Mouse (Mus musculus): ENCODE data around the gene Dzip1l. TPM values are rescaled to one million over a fixed set of nuclear protein-coding genes. Genes with fewer than 3 reads are reported as not detected.

Gene Dzip1l
- polyA plus RNA-seq, 1 experiment from 2014 or later: not detected

GRCm38 (mm10) chr9:99685061-99685521 is 55.8 kb downstream of the Dzip1l start:
- H3K4me3 ChIP-seq (ENCODE audit: inconsistent target): no peak overlapping the region
- WGBS (ENCODE audit: missing documents): 73% methylated on average over 5 of the region's 5 CpGs
- no peak overlapping the region for H3K27ac ChIP-seq
- no peaks in the 10 kb centered on the region for H3K36me3 ChIP-seq (ENCODE audit: inconsistent target)
- H3K79me2 ChIP-seq (ENCODE audit: inconsistent target): no peaks in the 10 kb centered on the region

GRCm38 (mm10) chr9:99685536-99686231 is 56.4 kb downstream of the Dzip1l start:
- 82% methylated on average over 4 of the region's 5 CpGs for WGBS (ENCODE audit: missing documents)
- Histone ChIP-seq H3K4me3 (ENCODE audit: inconsistent target) (no peak overlapping the region), H3K36me3 (ENCODE audit: inconsistent target) (no peaks in the 10 kb centered on the region), H3K27ac (no peak overlapping the region), H3K79me2 (ENCODE audit: inconsistent target) (no peaks in the 10 kb centered on the region)

GRCm38 (mm10) chr9:99689796-99690195 is 60.5 kb downstream of the Dzip1l start:
- no peak overlapping the region for H3K4me3 ChIP-seq (ENCODE audit: inconsistent target)
- 98% methylated on average over 5 of the region's 5 CpGs for WGBS (ENCODE audit: missing documents)
- no peak overlapping the region for H3K27ac ChIP-seq
- H3K36me3 ChIP-seq (ENCODE audit: inconsistent target): no peaks in the 10 kb centered on the region
- no peaks in the 10 kb centered on the region for H3K79me2 ChIP-seq (ENCODE audit: inconsistent target)

- no peak overlapping the region for H3K27ac ChIP-seq
- WGBS (ENCODE audit: missing documents): 84% methylated on average over 7 of the region's 7 CpGs
- H3K79me2 ChIP-seq (ENCODE audit: inconsistent target): no peaks in the 10 kb centered on the region
- no peak overlapping the region for H3K4me3 ChIP-seq (ENCODE audit: inconsistent target)
- H3K36me3 ChIP-seq (ENCODE audit: inconsistent target): no peaks in the 10 kb centered on the region
These were observed 61.1 kb downstream of the Dzip1l start for GRCm38 (mm10) chr9:99690386-99690785.

- WGBS (ENCODE audit: missing documents): 72% methylated on average over 7 of the region's 7 CpGs
- no peak overlapping the region for H3K27ac ChIP-seq
- H3K36me3 ChIP-seq (ENCODE audit: inconsistent target): no peaks in the 10 kb centered on the region
- no peak overlapping the region for H3K4me3 ChIP-seq (ENCODE audit: inconsistent target)
- H3K79me2 ChIP-seq (ENCODE audit: inconsistent target): no peaks in the 10 kb centered on the region
These were observed 65.7 kb downstream of the Dzip1l start for GRCm38 (mm10) chr9:99694961-99695360.

GRCm38 (mm10) chr9:99699752-99700389 is 70.6 kb downstream of the Dzip1l start:
- 50% methylated on average over 2 of the region's 2 CpGs for WGBS (ENCODE audit: missing documents)

GRCm38 (mm10) chr9:99701187-99701586 is 71.9 kb downstream of the Dzip1l start:
- no peak overlapping the region for H3K4me3 ChIP-seq (ENCODE audit: inconsistent target)
- no peaks in the 10 kb centered on the region for H3K79me2 ChIP-seq (ENCODE audit: inconsistent target)
- 90% methylated on average over 2 of the region's 2 CpGs for WGBS (ENCODE audit: missing documents)

More at GRCm38 (mm10) chr9:99699752-99700389, 70.6 kb downstream of the Dzip1l start:
- H3K79me2 ChIP-seq (ENCODE audit: inconsistent target): no peaks in the 10 kb centered on the region
- no peak overlapping the region for H3K27ac ChIP-seq
- H3K4me3 ChIP-seq (ENCODE audit: inconsistent target): no peak overlapping the region
- no peaks in the 10 kb centered on the region for H3K36me3 ChIP-seq (ENCODE audit: inconsistent target)

GRCm38 (mm10) chr9:99702215-99702614 is 72.9 kb downstream of the Dzip1l start:
- 93% methylated on average over 6 of the region's 6 CpGs for WGBS (ENCODE audit: missing documents)
- H3K36me3 ChIP-seq (ENCODE audit: inconsistent target): no peaks in the 10 kb centered on the region
- no peak overlapping the region for H3K4me3 ChIP-seq (ENCODE audit: inconsistent target)
- no peaks in the 10 kb centered on the region for H3K79me2 ChIP-seq (ENCODE audit: inconsistent target)
- H3K27ac ChIP-seq: no peak overlapping the region

More at GRCm38 (mm10) chr9:99701187-99701586, 71.9 kb downstream of the Dzip1l start:
- no peaks in the 10 kb centered on the region for H3K36me3 ChIP-seq (ENCODE audit: inconsistent target)
- no peak overlapping the region for H3K27ac ChIP-seq

GRCm38 (mm10) chr9:99703711-99704110 is 74.4 kb downstream of the Dzip1l start:
- 83% methylated on average over 4 of the region's 6 CpGs for WGBS (ENCODE audit: missing documents)
- no peak overlapping the region for H3K4me3 ChIP-seq (ENCODE audit: inconsistent target)

GRCm38 (mm10) chr9:99706264-99706663 is 77.0 kb downstream of the Dzip1l start:
- Histone ChIP-seq H3K79me2 (ENCODE audit: inconsistent target) (no peaks in the 10 kb centered on the region), H3K36me3 (ENCODE audit: inconsistent target) (no peaks in the 10 kb centered on the region), H3K27ac (no peak overlapping the region), H3K4me3 (ENCODE audit: inconsistent target) (no peak overlapping the region)
- WGBS (ENCODE audit: missing documents): 85% methylated on average over 6 of the region's 6 CpGs

More at GRCm38 (mm10) chr9:99703711-99704110, 74.4 kb downstream of the Dzip1l start:
- no peaks in the 10 kb centered on the region for H3K36me3 ChIP-seq (ENCODE audit: inconsistent target)
- H3K27ac ChIP-seq: no peak overlapping the region
- H3K79me2 ChIP-seq (ENCODE audit: inconsistent target): no peaks in the 10 kb centered on the region

GRCm38 (mm10) chr9:99707425-99708126 is 78.3 kb downstream of the Dzip1l start:
- Histone ChIP-seq H3K79me2 (ENCODE audit: inconsistent target) (no peaks in the 10 kb centered on the region), H3K27ac (no peak overlapping the region)
- WGBS (ENCODE audit: missing documents): 72% methylated on average over 11 of the region's 11 CpGs

GRCm38 (mm10) chr9:99709588-99710248 is 80.4 kb downstream of the Dzip1l start:
- 91% methylated on average over 22 of the region's 22 CpGs for WGBS (ENCODE audit: missing documents)
- no peaks in the 10 kb centered on the region for H3K79me2 ChIP-seq (ENCODE audit: inconsistent target)
- H3K4me3 ChIP-seq (ENCODE audit: inconsistent target): no peak overlapping the region
- no peak overlapping the region for H3K27ac ChIP-seq
- H3K36me3 ChIP-seq (ENCODE audit: inconsistent target): no peaks in the 10 kb centered on the region

More at GRCm38 (mm10) chr9:99707425-99708126, 78.3 kb downstream of the Dzip1l start:
- H3K4me3 ChIP-seq (ENCODE audit: inconsistent target): no peak overlapping the region
- H3K36me3 ChIP-seq (ENCODE audit: inconsistent target): no peaks in the 10 kb centered on the region

- no peak overlapping the region for H3K4me3 ChIP-seq (ENCODE audit: inconsistent target)
- H3K36me3 ChIP-seq (ENCODE audit: inconsistent target): no peaks in the 10 kb centered on the region
- 90% methylated on average over 4 of the region's 4 CpGs for WGBS (ENCODE audit: missing documents)
- H3K79me2 ChIP-seq (ENCODE audit: inconsistent target): no peaks in the 10 kb centered on the region
- no peak overlapping the region for H3K27ac ChIP-seq
These were observed 81.0 kb downstream of the Dzip1l start for GRCm38 (mm10) chr9:99710297-99710696.

- H3K79me2 ChIP-seq (ENCODE audit: inconsistent target): no peaks in the 10 kb centered on the region
- WGBS (ENCODE audit: missing documents): 90% methylated on average over 14 of the region's 14 CpGs
- H3K36me3 ChIP-seq (ENCODE audit: inconsistent target): no peaks in the 10 kb centered on the region
- no peak within 1 kb of the TSS for H3K27ac ChIP-seq
- no peak within 1 kb of the TSS for H3K4me3 ChIP-seq (ENCODE audit: inconsistent target)
These were observed 87.8 kb downstream of the Dzip1l start, which contains the start of gene Cldn18 for GRCm38 (mm10) chr9:99717134-99717533. TSS of gene Cldn18 (minus strand) at chr9:99717267.
